Mouse (Mus musculus) intestine, embryonic 15.5 days (tissue): ENCODE measurements around the gene Ankrd6. TPM values are rescaled to one million over a fixed set of nuclear protein-coding genes. Genes with fewer than 3 reads are reported as not detected.

ENCODE experiments used
- ATAC-seq: fragments of 200-750 bp; cut with Nextera tagmentation; 2 replicates; pipeline ENCODE4 v1.8.0; 2017; ENCODE audit warnings: moderate TSS enrichment, moderate library complexity
- H3K27ac ChIP-seq: fragments of 300-500 bp; sonication (generic); 2 replicates; pipeline ENCODE4 v1.5.1; 2015; ENCODE audit warnings: mild to moderate bottlenecking, inconsistent platforms
- H3K27me3 ChIP-seq: fragments of 300-500 bp; sonication (generic); replicated peaks from 2 replicates; pipeline ENCODE4 v1.6.1; 2015; ENCODE audit warnings: inconsistent platforms
- H3K36me3 ChIP-seq: fragments of 300-500 bp; sonication (generic); 2 replicates; pipeline ENCODE4 v1.6.1; 2015; ENCODE audit warnings: inconsistent platforms
- H3K4me1 ChIP-seq: fragments of 300-500 bp; sonication (generic); replicated peaks from 2 replicates; pipeline ENCODE4 v1.6.1; 2015; ENCODE audit warnings: inconsistent platforms
- H3K4me2 ChIP-seq: fragments of 300-500 bp; sonication (generic); replicated peaks from 2 replicates; pipeline ENCODE4 v1.6.1; 2015; ENCODE audit warnings: mild to moderate bottlenecking, inconsistent platforms
- H3K4me3 ChIP-seq: fragments of 300-500 bp; sonication (generic); replicated peaks from 2 replicates; pipeline ENCODE4 v1.5.1; 2015; ENCODE audit warnings: inconsistent platforms
- H3K9ac ChIP-seq: fragments of 300-500 bp; sonication (generic); 2 replicates; pipeline ENCODE4 v1.6.1; 2015; ENCODE audit warnings: inconsistent platforms
- H3K9me3 ChIP-seq: fragments of 300-500 bp; sonication (generic); 2 replicates; pipeline ENCODE4 v1.6.1; 2016; ENCODE audit warnings: inconsistent platforms
- WGBS: fragments of 180-500 bp; shearing (Covaris S2); methylation state at CpG from one replicate; pipeline ENCODE4 v1.1.7; 2015; 5-methylcytosine and 5-hydroxymethylcytosine counted together
- polyA plus RNA-seq: library from polyadenylated mRNA; unstranded; fragments of >200 nt; fragmentation: Nextera tagmentation; extraction: Ambion mirVana; gene quantifications from 2 replicates; pipeline ENCODE4 v1.2.1, GENCODE M21; 2015

Ankrd6 gene
- polyA plus RNA-seq, 1 experiment from 2014 or later, result 4.0 TPM

GRCm38 (mm10) chr4:32787110-32787509, 163.5 kb downstream of the Ankrd6 start:
- no peak overlapping the region for H3K4me3 ChIP-seq
- no peaks in the 10 kb centered on the region for H3K4me1 ChIP-seq
- no peak overlapping the region for H3K4me2 ChIP-seq
- ATAC-seq, result no peak
- 82% methylated on average over 1 of the region's 1 CpGs for WGBS
- no peaks in the 10 kb centered on the region for H3K27me3 ChIP-seq
- no peak overlapping the region for H3K9ac ChIP-seq
- no peak overlapping the region for H3K27ac ChIP-seq
- H3K36me3 ChIP-seq, result no peaks in the 10 kb centered on the region
- H3K9me3 ChIP-seq, result no peaks in the 10 kb centered on the region

DNA sequence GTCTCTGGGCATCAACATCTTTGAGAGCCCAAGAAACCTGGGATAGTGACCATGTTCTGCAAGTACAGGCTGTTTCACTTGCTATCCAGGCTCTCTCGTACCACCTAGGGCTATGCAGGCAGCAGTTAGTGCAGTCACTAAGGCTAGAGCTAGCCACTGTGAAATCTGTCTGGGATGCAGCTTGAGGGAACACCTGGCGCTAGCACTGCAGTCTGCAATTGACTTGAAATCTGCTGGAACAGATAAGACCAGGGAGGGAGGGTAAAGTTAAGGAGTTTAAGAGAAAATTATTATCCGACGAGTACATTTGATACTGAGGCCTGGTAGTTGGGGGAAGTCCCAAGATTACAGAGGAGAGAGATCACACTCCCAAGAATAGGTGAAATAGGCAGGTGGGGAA, 170.6 kb downstream of the Ankrd6 start:
- Histone ChIP-seq H3K9me3 (no peaks in the 10 kb centered on the region), H3K27ac (no peak overlapping the region), H3K9ac (no peak overlapping the region), H3K27me3 (no peaks in the 10 kb centered on the region), H3K4me2 (no peak overlapping the region), H3K4me3 (no peak overlapping the region), H3K4me1 (no peaks in the 10 kb centered on the region), H3K36me3 (peaks cover 4% of the 10 kb centered on the region; the same call in 1 of the 2 replicates)
- 92% methylated on average over 4 of the region's 4 CpGs for WGBS
- ATAC-seq, result no peak

- H3K36me3 ChIP-seq, result peaks cover 16% of the 10 kb centered on the region
- H3K4me3 ChIP-seq, result no peak overlapping the region
- WGBS, result 94% methylated on average over 7 of the region's 7 CpGs
- H3K27ac ChIP-seq, result no peak overlapping the region
- H3K27me3 ChIP-seq, result no peaks in the 10 kb centered on the region
- ATAC-seq, result no peak
- H3K9ac ChIP-seq, result no peak overlapping the region
- H3K4me2 ChIP-seq, result no peak overlapping the region
- H3K4me1 ChIP-seq, result no peaks in the 10 kb centered on the region
- H3K9me3 ChIP-seq, result no peaks in the 10 kb centered on the region
Observed at GRCm38 (mm10) chr4:32770284-32770810, 180.3 kb downstream of the Ankrd6 start.

DNA sequence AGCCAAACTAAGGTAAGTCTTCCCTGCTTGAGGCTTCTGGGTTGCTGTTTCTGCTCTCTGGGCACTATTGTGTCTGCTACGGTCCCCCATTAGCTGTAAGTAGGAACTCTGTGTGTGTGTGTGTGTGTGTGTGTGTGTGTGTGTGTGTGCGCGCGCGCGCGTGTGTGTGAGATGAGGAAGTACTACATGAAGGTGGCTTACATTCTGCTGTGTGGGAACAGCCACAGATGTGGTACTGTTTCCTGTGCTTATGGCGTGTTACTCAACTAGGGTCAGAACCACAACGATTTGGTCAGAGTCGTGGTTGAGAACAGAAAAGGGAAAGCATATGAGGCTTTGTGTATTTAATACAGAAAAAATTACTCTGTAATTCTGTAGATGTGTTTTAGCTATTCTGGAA, 182.6 kb downstream of the Ankrd6 start:
- Histone ChIP-seq H3K36me3 (peaks cover 12% of the 10 kb centered on the region), H3K27ac (no peak overlapping the region), H3K9ac (no peak overlapping the region), H3K4me2 (no peak overlapping the region), H3K4me3 (no peak overlapping the region), H3K9me3 (no peaks in the 10 kb centered on the region), H3K27me3 (no peaks in the 10 kb centered on the region), H3K4me1 (no peaks in the 10 kb centered on the region)
- WGBS, result 89% methylated on average over 10 of the region's 10 CpGs
- ATAC-seq, result no peak

- H3K36me3 ChIP-seq, result peaks cover 12% of the 10 kb centered on the region
- no peak for ATAC-seq
- no peaks in the 10 kb centered on the region for H3K27me3 ChIP-seq
- no peak overlapping the region for H3K27ac ChIP-seq
- WGBS, result 92% methylated on average over 7 of the region's 7 CpGs
- H3K9ac ChIP-seq, result no peak overlapping the region
- H3K4me1 ChIP-seq, result no peaks in the 10 kb centered on the region
- no peak overlapping the region for H3K4me3 ChIP-seq
- H3K4me2 ChIP-seq, result no peak overlapping the region
- H3K9me3 ChIP-seq, result no peaks in the 10 kb centered on the region
Observed at GRCm38 (mm10) chr4:32767471-32767870, 183.2 kb downstream of the Ankrd6 start.

- H3K9me3 ChIP-seq, result no peaks in the 10 kb centered on the region
- H3K9ac ChIP-seq, result no peak overlapping the region
- no peaks in the 10 kb centered on the region for H3K4me1 ChIP-seq
- no peak for ATAC-seq
- H3K4me2 ChIP-seq, result no peak overlapping the region
- no peak overlapping the region for H3K27ac ChIP-seq
- H3K36me3 ChIP-seq, result peaks cover 15% of the 10 kb centered on the region
- no peak overlapping the region for H3K4me3 ChIP-seq
- 92% methylated on average over 2 of the region's 2 CpGs for WGBS
- no peaks in the 10 kb centered on the region for H3K27me3 ChIP-seq
Observed at GRCm38 (mm10) chr4:32757430-32757829, 193.2 kb downstream of the Ankrd6 start.

Other genes with a start within 250 kb of the Ankrd6 start
- gene Lyrm2, start 150.6 kb downstream of the Ankrd6 start, polyA plus RNA-seq, result 88.3 and 97.3 TPM in 2 replicates
- gene Rragd, start 32.2 kb upstream of the Ankrd6 start, polyA plus RNA-seq, result 23.4 and 24.3 TPM in 2 replicates
- 41.9 and 46.4 TPM in 2 replicates for gene Ube2j1, start 80.6 kb upstream of the Ankrd6 start, polyA plus RNA-seq
- gene Gabrr2, start 112.2 kb upstream of the Ankrd6 start, polyA plus RNA-seq, result 0.08 and 0.25 TPM in 2 replicates
- not detected in 2 replicates for gene Gabrr1, start 181.7 kb upstream of the Ankrd6 start, polyA plus RNA-seq
- 1.3 and 1.4 TPM in 2 replicates for gene Pm20d2, start 238.9 kb upstream of the Ankrd6 start, polyA plus RNA-seq